Mouse (Mus musculus) forebrain, embryonic 15.5 days (tissue): Measurements from ENCODE around the gene Eif3b. TPM values are rescaled to one million over a fixed set of nuclear protein-coding genes. Genes with fewer than 3 reads are reported as not detected.

Source experiments
- microRNA-seq: library from miRNA; unstranded; fragments of <30 nt; microRNA quantifications from one replicate; pipeline ENCODE4, GENCODE M21; 2016
- polyA plus RNA-seq: library from polyadenylated mRNA; unstranded; fragments of >200 nt; fragmentation: Nextera tagmentation; extraction: Ambion mirVana; gene quantifications from 2 replicates; pipeline ENCODE4 v1.2.1, GENCODE M21; 2015

The Eif3b gene
- polyA plus RNA-seq, 1 experiment from 2014 or later, result 96.7 TPM

Small RNA genes lying within 50 kb of the gene (microRNA-seq; reads per million reads assigned to microRNA genes)
- not detected for gene Mir7038

Other genes starting within 250 kb of the Eif3b start
- 33.8 and 35.5 TPM in 2 replicates for gene Mad1l1, start 97.8 kb upstream of the Eif3b start, polyA plus RNA-seq
- 22.3 and 22.9 TPM in 2 replicates for gene Nudt1, start 97.7 kb upstream of the Eif3b start, polyA plus RNA-seq
- gene Mrm2, start 87.4 kb upstream of the Eif3b start, polyA plus RNA-seq, result 21.3 and 22.1 TPM in 2 replicates
- gene Snx8, start 30.1 kb upstream of the Eif3b start, polyA plus RNA-seq, result 17.9 and 18.8 TPM in 2 replicates
- gene Gm4869, start 26.3 kb downstream of the Eif3b start, polyA plus RNA-seq, result not detected in 2 replicates
- gene Chst12, start 86.2 kb downstream of the Eif3b start, polyA plus RNA-seq, result 19.0 and 19.4 TPM in 2 replicates
- gene Grifin, start 145.7 kb downstream of the Eif3b start, polyA plus RNA-seq, result 0.33 TPM in 1 of 2 replicates, not detected in the other
- gene Lfng, start 188.0 kb downstream of the Eif3b start, polyA plus RNA-seq, result 25.7 and 28.8 TPM in 2 replicates
- gene Ttyh3, start 229.7 kb downstream of the Eif3b start, polyA plus RNA-seq, result 78.9 and 85.5 TPM in 2 replicates